Mouse (Mus musculus): ENCODE data around the gene Nphp4.

The Nphp4 gene

DNA sequence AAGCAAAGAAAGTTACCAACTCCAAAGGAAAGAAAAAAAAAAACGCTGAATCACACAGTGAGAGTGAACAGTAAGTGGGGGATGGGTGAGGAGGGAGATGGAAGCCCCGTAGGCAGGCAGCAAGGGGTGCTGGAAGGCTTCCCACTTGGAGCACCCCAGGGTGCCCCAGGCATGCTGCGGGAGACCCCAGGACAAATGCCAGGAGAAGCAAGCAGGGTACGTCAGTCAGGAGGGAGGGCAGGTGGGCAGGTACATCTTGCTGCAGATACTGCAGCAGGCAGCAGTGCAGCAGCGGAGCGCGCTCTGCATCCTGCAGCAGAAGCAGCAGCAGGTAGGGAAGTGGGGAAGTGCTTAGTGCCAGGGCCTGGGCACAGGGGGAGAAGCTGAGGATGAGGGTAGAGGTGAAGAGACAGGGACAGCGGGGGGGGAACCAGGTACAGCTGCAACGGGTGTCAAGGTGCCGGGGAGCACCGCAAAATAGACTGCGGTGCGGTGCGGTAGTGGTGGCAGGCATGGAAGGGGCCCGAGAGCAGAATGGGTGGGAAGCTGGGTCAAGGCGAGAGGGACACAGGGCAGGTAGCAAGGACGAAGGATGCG is at the start of gene Nphp4:
Gene Nphp4, plus strand, starts transcription at position 280 of the 597 bp plus-strand sequence.
- peak; percentile 31 for DNase-seq

DNA sequence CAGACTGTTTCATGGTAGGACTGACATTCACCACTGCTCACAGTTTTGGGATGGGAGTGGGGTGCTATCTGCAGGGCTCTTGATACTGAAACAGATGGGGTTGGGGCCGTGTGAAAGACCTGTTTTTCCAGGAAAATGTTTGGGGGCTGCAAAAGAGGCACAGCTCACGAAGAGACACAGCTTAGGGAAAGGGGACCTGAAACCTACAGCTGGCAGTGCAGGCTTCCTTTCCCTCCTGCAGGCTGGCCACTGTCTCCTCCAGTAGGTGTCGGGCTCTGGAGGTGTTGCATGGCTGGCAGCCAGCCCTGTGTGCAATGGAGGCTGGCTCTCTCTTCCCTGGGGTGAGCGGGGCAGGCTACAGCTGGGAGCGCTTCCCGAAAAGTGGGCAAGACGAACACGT is 48.2 kb upstream of the Nphp4 start:
- DNase-seq, result no peak

DNA sequence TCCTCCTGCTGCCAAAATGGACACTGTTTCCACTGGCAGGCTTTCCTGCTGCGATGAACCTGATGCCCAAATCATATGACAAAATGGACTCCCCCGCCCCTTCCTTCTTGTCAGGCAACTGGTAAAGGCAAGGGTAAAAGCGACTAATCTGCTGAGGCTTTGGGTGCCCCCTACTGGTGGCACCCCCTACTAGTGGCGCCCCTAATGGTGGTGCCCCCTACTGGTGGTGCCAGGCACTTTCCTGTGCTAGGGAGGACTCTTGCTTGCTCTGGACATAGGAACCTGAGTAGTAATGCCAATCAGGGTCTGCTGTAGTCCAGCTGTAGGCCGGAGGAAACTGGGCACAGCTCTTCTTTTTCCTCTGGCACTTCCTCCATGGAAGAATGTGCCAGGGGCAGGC is 44.2 kb upstream of the Nphp4 start:
- peak; percentile 47 for DNase-seq

DNA sequence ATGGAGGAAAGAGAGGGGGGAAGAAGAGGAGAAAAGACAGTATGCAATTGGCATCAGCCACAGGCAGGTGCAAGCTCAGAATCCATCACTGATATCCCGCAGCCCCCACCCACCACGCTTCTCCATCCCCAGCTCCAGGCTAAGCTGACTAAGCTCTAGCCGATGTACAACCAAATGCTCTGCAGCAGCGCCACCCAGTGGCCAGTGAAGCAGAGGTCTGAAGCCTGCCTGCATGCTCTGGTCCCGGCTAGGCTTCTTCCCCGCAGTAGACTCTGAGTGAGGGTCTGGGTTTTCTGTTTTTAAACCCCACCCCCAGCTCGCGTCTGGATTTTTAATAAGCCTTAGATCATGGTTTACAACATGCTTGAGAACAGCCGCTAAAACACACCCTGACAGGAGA is 41.7 kb upstream of the Nphp4 start:
- peak; percentile 97 for DNase-seq

DNA sequence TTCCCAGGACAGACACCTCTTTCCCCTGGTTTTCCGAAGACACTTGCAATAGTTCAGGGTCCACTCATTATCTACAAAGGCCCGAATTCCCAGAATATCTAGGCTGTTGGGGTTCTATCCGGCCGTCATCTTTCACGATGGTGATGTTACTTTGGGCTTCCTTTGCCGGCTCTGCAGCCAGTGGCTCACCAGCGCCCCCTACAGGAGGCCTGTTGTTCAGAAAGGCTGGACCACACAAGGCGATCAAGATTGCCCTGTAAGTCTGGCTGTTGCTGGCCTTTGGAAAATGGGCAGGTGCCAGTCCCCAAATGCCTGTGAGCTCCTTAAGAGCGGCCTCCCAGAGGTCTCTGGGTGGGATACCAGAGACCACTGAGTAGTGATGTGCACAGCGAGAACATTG is 41.3 kb upstream of the Nphp4 start:
- DNase-seq, result peak; percentile 89

DNA sequence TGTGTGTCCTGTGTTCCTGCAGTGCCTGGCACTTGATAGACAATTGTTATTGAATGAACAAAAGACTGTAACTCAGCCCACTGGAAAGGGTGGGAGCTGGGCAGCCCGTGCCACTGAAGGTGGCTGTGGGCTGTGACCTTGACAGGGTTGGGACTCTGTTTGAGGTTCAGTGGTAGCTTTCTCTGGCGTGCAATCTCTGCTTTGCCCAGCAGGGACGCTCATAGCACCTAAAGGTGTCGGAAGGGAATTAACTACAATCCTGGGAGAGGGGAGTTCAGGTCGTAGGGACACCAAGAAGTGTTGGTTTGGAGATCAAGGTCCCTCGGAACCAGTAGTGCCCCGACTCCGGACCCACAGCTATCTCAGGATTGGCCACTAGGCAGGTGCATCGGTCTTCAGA is 35.6 kb upstream of the Nphp4 start:
- no peak for DNase-seq

DNA sequence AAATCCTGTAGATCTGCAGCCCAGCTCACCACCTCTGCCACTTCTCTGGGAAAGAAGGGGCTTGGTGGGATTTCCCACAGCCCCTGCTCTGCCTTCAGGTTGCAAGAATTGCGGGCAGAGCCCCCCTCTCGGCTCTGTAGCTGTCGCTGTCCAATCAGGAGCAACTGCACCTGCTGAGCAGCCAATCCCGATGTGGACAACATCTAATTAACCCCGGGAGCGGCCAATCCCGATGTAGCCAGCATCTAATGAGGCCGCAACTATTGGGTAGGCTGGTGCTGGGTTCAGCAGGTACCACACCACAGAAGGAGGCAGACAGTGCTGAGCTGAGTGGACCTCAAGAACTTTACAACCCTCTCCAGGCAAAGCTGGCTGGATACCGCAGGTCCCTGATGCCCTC is 35.0 kb upstream of the Nphp4 start:
- no peak for DNase-seq

DNA sequence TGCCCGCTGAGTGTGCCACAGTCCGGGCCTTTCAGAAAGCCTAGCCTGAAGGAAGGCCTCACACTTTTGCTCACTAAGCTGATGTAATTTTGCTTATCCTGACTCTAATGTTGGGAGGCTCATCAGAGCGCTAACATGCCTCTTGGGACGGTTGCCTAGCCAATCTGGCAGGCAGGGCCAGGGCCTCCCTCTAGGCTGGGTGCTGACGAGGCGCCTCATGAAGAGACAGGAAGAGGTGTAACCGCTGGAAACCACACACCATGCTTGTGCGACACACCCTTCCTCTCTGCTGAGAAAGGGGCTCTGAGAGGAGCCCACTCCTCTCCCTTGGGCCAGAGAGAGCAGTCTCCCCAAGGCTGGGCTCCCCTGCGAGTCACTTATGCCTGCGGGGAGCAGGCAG is 30.3 kb upstream of the Nphp4 start:
- no peak for DNase-seq

DNA sequence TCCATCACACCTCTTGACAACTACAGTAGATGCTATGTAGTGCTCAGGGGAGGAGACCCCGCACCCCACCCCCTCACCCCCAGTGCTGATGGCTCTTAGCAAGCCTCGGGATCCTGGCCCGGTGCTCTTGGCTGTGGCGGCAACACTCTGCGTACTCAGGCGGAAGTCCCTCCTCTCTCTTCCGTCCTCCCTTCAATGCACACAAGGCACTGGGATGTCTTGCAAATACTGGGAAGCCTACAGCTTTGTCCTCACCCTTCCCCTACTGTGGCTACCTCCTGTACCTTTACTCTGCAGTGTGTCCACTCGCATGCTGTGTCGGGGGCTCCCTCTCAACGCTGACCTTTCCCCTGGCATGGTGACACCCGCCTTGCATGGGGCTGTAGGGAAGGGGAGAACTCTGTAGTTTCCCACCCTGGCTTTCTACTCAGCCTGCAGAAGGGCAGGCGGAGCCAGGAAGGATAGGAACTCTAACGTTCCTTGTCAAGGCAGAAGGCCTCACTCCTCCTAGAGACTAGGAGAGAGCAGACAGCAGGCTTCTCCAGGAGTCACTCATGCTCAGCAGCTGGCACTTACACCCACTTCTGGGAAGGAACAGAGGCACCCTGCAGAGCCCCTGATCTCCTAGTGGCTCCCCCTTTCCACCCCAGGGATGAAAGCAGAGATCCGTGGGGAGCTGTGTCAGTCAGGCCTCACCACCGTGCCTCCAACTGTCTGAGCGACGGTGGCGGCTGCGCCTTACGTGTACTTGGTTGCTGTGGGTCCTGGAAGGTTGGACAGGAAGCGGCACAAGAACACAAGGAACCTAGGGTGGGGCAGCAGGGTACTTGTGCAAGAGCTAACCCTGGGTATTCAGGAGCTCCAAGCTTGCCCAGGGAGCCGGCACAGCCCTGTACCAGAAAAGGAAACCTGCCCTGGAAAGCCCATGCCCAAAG is 28.5 kb upstream of the Nphp4 start:
- no peak for DNase-seq

DNA sequence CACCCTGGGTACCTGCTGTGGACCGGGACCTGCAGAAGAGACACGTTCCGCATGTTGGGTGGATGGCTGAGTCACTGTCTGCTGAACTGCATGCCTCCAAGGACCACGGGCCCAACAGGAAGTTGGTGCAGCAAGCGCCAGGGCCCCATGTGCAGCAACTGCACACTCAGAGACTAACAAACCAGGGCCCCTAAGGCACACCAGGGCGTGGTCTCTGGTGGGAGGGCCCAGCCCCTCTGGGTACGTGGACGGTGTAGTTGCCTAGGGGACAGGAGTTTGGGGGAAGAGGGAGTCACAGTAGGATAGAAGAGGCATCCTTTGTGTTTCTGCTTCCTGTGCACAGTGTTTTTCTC is 27.9 kb upstream of the Nphp4 start:
- no peak for DNase-seq

DNA sequence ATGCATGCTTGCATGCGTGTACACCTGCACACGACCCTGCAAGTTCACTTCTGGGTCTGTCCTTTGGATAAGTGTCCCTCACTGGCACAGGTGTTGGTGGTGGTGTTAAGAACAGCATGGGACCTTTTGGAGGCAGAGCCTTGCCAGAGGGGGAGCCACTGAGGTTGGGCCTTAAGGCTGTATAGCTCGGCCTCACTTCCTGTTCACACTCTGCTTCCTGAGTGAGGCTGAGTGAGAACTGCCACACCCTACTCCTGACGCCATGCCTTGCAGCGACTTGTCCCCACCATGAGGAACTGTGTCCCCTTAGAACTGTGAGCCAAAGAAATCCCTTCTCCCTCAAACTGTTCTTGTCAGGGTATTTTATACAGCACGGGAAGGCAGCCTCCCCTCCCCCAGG is 25.1 kb upstream of the Nphp4 start:
- no peak for DNase-seq

DNA sequence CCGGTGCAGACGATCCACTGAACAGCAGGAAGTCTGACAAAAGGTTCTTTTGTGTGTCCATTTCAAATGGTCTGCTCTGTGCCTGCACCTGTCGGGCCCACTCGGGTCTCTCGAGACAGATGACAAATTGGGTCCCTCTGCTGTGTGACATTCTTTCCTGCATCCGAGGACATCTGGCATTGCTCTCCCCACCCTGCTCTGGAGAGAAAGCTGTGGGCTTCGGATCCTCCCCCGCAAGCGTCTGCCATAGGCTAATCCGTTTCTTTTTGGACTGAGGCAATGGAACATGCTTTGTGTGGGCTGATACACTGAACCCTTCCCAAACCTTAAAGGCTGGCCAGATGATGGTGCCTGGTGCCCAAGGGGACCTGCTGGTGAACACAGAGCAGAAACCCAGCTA is 23.4 kb upstream of the Nphp4 start:
- DNase-seq, result peak; percentile 68

DNA sequence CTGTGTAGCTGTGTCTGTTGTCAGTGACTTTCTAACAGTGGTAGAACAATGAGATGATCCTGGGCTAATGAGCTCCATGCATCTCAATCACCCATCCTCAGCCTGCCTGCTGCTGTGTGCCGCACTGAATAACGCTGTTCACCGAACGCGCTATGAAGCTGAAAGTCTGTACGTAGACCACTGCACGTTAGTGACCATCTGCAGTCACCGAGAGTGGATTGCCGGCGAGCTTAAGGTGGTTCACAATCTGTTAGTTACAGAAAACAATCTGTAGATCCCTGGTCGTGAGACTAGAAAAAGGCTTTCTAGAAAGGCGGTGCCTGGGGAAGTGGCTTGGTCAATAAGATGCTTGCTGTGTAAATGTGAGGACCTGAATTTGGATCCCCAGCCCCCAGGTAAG is 22.4 kb upstream of the Nphp4 start:
- DNase-seq, result no peak

DNA sequence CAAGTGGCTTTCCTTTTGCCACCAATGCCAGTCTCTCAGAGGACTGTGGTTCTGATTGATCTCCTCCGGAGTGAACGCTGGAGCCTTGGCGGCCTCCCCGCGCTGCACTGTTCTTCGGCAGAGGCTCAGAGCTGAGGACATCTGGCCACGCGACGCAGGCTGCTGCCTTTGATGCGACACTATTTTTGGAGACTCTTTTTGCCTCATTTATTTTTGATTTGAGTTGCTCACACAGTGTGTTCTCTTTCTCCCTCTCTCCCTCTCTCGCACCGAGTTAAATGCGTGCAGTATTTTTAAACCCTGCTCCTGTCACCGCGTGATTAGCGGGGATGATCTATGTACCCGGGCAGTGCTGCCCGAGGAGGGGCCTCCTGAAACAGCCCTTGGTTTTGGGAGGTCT is 19.9 kb upstream of the Nphp4 start:
- peak; percentile 72 for DNase-seq

DNA sequence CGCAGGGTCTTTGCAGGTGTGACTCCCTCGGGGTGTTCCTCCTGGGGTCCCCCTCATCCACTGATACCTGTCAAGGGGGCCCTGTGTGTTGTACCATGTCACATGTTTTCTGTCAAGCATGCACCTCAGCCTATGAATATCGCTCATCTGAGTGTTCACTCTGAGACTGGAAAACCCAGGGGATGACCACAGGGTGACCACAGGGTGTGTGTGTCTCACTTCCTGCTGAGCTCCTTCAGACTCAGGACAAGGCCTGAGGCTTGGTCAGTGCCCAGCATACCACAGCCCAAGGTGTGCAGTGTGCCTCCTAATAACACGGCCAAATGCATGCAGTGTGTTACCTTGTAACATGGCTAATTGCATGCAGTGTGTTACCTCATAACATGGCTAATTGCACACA is 18.8 kb upstream of the Nphp4 start:
- no peak for DNase-seq

DNA sequence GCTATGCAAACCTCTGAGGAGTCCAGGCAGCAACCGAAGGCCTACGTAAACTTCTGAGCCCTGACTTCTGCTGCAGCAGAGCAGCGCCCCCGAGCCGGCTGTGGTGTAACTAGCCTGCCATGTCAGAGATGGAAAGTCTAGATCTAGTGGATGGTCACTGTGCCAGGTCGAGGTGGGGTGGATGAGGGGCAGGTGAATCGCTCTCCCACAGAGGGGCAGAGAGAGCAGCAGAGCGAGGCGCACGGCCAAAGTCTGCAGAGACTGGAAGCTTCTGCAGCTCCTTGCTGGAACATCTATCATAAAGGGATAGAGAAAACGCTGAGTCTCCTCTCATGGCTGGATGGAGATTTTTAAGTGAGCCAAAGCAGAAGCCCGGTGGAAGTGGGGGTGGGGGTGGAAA is 14.0 kb upstream of the Nphp4 start:
- DNase-seq, result no peak

DNA sequence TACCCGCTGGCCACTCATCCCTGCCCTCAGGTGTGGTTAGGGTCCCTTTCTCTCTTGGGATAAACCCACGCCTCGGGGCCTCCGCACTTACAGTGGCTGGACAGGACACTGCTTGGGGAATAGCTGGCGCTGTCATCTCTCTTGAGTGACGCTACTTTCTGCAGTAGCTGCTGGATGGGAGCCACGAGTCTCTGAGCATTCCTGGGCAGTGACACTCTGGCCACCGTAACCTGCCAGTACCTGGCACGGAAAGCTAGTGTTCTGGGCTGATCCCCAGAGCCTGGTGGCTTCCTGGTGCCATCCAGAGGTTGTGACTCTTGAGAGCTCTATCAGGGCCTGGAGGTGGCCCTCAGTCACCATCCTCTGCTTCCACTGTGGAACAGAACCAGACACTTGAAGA is 13.4 kb upstream of the Nphp4 start:
- DNase-seq, result no peak

DNA sequence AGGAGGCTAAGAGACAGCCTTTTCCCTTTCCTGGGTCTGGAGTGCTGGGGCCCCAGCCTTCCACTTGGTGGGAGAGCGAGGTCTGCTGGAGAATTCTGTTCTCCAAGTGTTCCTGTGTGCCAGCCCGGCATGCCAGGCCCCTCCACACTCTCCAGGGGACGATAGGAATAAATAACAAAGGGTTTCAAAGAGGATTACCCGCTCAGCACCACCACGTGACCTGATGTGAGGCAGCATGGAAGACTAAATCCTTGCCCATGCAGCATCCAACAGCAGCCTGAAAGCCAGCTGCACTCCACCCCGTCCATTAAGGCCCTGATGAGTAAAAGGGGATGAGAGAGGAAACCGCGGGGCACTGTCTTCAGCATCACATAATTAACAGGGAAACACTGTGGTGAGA is 11.4 kb upstream of the Nphp4 start:
- no peak for DNase-seq

DNA sequence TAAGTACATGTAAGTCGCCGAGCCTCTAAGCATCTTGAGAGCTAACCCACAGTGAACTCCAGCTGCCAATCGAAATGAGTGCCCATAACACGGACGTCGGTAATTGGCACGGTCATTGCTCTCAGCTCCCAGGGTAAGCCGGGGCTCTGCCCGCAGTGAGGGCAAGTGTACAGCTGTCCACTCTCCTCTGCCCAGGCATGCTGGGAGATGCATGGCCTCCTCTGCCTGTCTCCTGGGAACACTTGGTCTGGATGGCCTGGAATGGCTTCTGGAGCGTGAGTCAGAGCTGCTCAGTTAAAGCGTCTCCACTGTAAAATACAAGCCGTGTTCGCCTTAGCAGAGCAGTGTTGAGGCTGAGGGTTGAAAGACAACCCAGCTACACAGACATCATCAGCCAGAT is 9.9 kb upstream of the Nphp4 start:
- no peak for DNase-seq

DNA sequence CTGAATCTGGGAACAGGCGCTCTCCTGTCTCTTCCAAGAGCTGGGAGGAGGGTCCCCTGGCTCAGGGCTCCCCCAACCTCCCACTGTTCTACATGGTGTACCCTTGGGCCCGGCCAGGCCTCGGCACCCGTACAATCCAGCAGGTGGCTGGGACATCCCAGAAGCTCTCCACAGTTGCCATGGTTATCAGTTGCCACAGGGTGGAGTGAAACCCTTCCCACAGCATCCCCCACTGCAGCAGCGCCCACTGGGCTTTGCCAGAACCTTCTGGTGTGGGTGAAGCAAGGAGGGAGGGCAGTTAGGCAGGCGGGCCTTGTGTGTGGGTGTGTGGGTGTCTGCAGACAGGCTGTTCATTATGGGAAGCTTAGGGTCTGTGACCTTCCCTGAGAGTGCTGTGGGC is 8.6 kb upstream of the Nphp4 start:
- DNase-seq, result peak; percentile 36

DNA sequence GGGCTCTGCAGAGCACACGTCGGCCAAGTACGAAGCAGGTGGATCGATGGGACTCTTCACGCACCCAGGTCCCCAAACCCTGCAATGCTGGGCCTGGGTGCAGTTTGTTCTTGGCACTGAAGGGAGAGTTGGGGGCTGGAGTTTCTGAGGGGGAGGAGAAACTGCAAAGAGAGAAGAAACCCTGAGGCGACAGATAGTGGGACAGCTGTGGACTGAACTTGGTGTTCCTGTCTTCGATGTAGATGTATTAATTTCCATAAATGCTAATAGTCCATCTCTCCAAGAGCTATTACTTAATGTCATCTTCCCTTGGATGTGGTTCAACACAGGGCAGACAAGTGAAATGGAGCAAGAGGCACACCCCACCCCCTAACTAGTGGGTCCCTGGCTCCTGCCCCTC is 565 bp upstream of the Nphp4 start:
- no peak for DNase-seq

DNA sequence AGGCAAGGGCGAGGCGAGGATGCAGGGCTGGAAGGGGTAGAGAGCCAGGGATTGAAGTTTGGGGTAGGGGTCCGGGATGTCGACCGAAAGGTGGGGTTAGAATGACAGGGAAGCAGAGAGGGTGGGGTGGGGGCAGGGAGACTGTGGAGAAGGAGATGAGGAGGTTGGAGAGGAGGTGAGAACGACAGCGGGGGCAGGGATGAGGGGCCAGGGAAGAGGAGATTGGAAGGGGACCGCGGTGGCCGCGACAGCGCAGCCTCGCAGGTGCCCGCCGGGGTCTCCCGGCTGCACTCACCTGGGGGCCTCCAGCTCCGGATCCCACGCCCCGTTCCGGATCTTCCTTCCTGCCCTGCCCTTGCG is 580 bp downstream of the Nphp4 start:
- DNase-seq, result no peak

DNA sequence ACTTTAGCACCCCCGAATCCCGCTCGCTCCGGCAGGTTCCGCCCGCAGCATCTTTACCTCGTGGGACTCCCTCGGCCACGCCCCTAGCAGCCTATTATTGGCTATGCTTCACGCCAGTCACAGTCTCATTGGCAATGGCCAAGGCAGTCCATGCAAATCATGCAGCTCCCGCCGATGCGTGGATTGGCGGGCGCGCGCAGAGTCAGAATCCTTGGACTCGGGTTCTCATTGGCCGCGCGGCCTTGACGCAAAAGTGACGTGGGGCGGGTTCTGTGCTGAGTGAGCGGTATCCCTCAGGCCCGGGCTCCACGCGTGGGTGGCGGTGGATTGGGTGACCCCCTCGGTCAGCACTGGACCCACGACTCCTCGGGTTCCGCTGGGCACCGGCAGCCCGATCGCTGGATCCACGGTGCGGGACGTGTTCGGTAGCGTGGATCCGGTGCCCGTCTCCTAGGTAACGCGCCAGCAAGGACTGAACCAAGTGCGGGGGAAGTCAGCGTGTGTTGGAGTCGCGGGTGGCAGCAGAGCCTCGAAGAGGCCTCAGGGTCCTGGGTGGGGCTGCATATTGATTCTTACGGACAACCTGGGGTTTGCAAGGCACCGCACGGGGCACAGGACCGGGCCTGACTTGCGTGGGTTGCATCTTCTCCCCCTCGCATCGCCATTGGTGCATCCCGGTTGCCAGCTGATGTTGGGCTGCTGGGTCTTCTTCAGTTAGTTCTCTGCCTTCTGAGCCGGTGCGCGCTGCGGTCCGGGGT is 1.1 kb downstream of the Nphp4 start, which contains the start of gene Kcnab2:
Gene Kcnab2, minus strand, starts transcription at position 406 of the 758 bp plus-strand sequence.
- peak; percentile 100 for DNase-seq

DNA sequence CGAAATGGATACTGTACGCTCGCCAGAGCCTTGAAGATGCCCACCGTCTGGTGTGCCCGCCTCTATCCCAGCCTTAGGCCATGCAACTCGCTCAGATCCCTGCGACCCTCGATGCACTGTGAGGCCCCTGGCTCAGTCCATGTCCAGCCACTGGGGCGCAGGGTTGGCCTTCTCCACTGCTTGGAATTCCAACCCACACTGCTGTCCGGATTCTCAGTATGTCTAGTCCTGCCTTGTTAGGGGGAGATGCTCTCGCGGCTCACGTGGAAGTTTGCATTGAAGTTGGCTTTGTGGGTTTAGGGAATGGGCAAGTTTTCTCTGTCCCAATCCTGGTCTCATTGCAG is 1.7 kb downstream of the Nphp4 start:
- DNase-seq, result no peak

Data from right cerebral cortex, postnatal 14 days (tissue).